Mouse (Mus musculus): ENCODE measurements at regions not wholly inside any gene's neighbourhood (a gene's known extent, or its start where the extent isn't known, plus 50 kb on each side); places are given as distances from the start of the nearest gene placed in this dataset.

- DNase-seq (ENCODE audit: low spot score): no peak
Measured at GRCm38 (mm10) chr14:113112320-113112719, 202.1 kb upstream of the Tpm3-rs7 start.

GRCm38 (mm10) chr14:113138823-113139222, 175.6 kb upstream of the Tpm3-rs7 start:
- no peak for DNase-seq (ENCODE audit: low spot score)

- no peak for DNase-seq (ENCODE audit: low spot score)
Measured at GRCm38 (mm10) chr14:113168584-113168983, 145.8 kb upstream of the Tpm3-rs7 start.

- peak; percentile 14 for DNase-seq (ENCODE audit: low spot score)
Measured at GRCm38 (mm10) chr14:113182345-113182997, 131.9 kb upstream of the Tpm3-rs7 start.

- DNase-seq (ENCODE audit: low spot score): no peak
Measured at GRCm38 (mm10) chr14:113211968-113212367, 102.4 kb upstream of the Tpm3-rs7 start.

Data from retina, embryonic 14.5 days (tissue).